Mouse (Mus musculus) cerebellum, adult 11-12 months (tissue): ENCODE results near the gene Kcnip4.
A peak's percentile ranks its signal among the peaks of the same experiment; 100 is the strongest.

Source experiments
- DNase-seq: peaks from one replicate; pipeline ENCODE4 v3.0.0; 2022

The Kcnip4 gene

DNA sequence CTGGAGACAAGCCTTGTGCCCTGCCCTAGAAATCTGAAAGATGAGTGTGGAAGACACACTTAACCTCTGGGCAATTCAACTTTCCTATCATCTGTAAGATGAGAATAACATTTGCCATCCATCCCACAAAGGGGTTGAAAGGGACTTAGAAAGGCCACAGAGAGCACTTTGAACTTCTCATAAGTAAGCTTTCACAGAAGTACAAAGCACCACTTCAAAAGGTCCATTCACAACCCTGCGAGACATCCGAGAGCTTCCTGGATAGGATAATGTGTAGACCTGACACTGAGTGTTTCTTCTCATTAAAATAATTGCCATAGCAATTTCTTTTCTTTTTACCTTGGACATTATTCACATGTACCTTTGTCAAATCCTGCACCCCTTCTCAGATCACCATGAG lies 683.7 kb downstream of the Kcnip4 start:
- no peak for DNase-seq

GRCm38 (mm10) chr5:48795526-48795925 lies 729.2 kb downstream of the Kcnip4 start:
- DNase-seq: no peak

DNA sequence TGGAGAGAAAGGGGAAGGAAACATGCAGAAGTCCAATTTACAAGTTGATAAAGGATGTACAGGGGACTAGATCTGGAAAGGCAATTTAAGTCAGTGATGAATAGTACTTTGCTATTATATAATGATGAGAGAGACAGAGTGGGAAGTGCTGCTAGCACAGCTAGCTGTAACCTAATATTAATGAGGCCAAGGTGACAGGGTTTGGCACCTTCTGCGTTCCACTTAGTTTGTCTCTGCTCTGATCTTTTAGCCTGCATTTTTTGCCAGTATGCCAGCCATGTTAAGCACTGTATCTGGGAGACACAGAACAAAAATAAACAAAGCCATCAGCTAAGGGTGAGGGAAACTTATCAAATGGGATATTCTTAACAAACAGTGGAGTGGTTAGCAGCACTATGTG lies 745.3 kb downstream of the Kcnip4 start:
- peak; percentile 23 for DNase-seq

DNA sequence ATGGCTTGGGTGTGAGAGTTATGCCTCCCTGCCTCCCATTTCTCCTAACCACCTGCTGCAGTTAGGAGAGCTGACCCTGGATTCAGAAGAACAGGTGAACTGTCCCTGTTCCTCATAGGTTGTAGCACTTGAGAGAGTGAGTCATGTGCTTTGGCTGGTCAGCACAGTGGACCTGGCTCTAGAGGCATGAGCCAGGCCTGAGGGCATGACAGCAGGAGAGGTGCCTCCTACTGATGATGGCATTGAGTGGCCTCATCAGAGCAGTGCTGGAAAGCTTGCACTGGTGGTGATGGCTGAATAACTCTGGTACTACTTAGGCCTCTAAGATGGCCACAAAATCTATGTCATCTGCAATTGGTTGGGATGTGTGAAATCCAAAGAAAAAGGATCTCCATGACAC lies 776.1 kb downstream of the Kcnip4 start:
- DNase-seq: no peak

DNA sequence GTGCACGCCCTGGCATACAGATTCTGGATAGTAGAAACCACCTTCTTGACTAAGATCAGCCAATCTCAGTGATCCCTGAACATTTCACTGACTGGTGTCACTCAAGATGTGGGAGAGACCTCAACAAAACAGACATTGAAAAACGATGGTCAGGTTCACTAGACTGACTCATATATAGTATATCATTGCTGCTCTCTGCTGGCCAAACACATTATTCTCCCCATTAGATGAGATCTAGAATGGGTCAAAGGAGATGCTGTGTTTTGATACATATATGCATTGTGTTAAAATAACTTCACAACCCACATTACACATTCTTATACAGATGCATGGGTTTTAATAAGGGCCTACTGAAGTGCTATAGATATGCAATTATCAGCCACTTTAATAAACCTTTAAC lies 787.1 kb downstream of the Kcnip4 start:
- no peak for DNase-seq

GRCm38 (mm10) chr5:48718166-48718565 lies 806.5 kb downstream of the Kcnip4 start:
- no peak for DNase-seq

DNA sequence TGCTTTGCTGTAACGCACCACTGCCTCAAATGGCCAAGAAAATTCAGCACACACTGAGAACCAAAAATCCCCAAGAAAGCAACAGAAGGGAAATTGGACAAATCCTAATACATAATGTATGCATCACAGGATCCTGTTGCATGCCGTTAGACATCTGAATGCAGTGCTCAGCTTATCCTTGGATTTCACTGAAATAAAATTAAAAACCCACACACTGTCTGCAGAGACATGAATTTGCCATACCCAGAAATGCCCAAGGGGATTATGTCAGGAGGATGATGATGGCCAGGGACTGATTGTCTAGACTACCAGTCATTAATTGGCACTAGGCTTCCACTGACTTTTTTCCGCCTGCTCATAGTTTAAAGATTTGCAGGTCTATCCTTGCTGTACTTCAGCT lies 818.7 kb downstream of the Kcnip4 start:
- DNase-seq: no peak

GRCm38 (mm10) chr5:48687068-48687467 lies 837.6 kb downstream of the Kcnip4 start:
- no peak for DNase-seq

- DNase-seq: no peak
These were observed 844.7 kb downstream of the Kcnip4 start for GRCm38 (mm10) chr5:48679733-48680595.

DNA sequence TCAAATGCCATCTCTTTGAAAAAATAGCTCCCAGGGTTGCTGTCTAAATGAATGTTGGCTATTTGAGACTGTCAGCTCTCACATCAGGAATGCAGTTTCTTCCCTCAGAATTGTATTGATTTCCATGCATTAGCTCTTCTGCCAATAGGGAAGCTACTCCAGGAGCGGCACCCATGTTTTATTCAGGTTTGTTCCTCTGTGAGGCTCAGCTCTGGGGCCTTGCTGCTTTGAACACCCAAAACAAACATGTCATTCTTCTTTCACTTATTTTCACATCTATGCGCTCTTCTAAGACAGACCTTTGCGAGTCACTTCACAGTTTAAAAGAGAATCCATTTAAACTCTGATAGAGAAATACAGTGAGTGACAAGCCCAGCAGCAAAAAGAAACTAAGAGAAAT lies 862.2 kb downstream of the Kcnip4 start:
- DNase-seq: no peak

- DNase-seq: no peak
These were observed 864.7 kb downstream of the Kcnip4 start for GRCm38 (mm10) chr5:48659975-48660374.

- DNase-seq: no peak
These were observed 874.2 kb downstream of the Kcnip4 start for GRCm38 (mm10) chr5:48650496-48650895.

DNA sequence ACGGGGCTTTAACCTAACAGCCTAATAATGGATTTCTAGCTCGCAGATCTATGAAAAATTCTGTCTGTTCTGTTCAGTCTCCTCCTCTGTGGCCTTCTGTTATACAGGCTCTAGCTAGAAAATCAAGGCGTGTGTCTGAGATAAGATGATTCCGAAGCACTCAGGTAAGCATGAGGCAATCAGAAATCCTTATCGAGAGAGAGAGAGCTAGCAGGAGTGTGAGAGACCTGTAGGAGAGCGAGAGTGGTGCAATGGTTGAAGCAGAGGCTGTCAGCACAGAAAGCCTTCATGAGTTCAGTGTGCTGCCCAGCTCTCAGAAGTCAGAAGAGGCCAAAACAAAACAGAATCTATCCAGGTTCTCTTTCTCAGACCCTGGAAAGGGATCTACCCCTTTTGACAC lies 888.0 kb downstream of the Kcnip4 start:
- no peak for DNase-seq

DNA sequence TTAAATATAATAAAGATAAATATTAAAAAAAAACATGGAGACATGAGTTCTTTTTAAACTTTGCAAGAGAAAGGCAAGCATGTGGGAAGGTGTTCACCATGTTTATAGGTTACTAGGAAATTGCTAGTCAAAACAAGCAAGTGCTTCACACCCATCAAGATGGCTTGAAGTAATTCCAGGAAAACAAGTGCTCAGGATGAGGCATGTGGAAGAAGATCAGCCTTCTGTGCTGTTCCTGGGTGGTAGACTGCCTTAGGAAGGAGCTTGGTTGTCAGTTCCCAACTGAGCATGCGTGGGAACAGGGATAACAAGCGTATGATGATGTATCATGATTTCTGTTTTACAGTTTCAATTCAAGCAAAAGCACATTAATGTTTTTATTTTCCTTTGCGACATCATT lies 891.1 kb downstream of the Kcnip4 start:
- DNase-seq: no peak

GRCm38 (mm10) chr5:48623370-48623769 lies 901.3 kb downstream of the Kcnip4 start:
- no peak for DNase-seq

- peak; percentile 40 for DNase-seq
These were observed 917.8 kb downstream of the Kcnip4 start for GRCm38 (mm10) chr5:48606916-48607315.

DNA sequence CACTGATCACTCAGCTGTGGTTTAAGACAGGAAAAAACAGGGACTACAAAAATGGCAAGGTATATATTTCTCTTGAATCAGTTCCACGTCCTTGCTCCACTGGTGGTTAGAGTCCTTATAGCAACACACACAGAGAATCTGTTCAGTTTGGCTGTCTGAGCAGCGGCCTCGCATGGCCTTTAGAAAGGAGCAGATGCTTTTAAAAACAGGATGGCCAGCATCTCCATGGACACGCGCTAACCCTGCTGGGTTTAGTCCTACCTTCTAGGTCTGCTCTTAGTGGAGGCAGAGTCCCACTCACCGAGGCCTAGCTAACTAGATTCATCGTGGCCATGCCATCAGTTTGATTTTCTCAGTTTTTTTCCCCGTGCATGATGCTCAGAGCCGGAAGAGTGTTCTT lies 918.4 kb downstream of the Kcnip4 start:
- peak; percentile 67 for DNase-seq

DNA sequence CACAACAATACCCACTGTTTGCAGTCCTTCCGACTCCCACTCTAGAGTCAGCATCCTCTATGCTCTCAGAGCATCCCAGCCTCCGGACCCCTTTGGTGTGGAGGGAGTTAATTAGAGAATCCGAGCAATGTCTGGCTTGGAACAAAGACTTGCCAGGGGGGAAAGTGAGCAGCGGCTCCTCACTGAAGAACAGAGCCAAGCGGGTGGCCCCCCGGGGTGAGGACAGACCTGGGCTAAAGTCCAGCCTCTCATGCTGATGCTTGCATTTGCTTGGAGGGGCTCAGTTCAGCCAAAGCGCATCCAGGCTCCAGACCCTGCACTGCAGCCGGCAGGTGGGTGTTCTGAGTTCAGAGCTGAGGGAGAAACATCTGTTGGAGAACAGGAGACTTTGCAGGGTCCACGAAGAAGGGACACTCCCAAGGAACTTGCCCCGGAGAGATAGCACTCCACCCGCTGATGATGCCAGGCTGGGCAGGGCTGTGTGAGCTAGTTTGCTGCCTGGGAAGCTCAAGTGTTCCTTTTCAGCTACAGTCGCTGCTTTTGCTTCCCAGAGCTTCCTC lies 925.1 kb downstream of the Kcnip4 start:
- peak; percentile 40 for DNase-seq

DNA sequence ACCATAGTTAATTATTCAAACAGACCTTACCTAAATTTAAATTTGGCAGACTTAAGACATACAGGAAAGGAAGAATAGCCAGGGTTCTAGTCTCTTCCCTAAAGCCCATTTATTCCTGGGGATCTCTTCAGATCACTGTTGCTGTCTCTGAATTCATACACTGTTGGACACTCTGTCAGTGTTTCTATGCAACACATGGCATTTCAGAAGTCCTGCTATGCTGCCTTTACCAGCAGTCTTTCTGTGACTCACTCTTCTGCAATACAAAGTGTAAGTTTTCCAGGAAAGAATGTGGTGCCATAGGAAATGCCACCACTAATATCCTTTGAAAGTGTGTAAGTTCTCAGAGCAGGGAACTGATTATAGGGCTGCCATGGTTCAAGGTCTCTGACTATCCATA lies 936.7 kb downstream of the Kcnip4 start:
- no peak for DNase-seq

DNA sequence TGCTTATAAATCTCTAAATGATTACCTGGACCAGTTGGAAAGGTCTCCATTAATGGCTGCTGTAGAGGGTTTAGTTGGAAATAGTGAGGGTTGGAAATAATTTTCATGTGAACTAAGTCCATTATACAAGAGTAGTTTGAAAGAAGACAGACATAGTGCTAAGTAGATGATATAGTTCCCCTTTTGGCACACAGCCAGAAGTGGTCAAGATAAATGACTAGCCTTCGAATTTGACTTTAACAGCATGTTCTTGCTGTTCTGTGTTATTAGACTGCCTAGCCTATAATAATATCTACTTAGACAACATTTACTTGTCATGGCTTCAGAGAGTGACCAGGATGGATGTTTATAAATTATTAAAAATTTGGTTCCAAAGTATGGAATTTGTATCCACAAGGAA lies 941.3 kb downstream of the Kcnip4 start:
- no peak for DNase-seq

DNA sequence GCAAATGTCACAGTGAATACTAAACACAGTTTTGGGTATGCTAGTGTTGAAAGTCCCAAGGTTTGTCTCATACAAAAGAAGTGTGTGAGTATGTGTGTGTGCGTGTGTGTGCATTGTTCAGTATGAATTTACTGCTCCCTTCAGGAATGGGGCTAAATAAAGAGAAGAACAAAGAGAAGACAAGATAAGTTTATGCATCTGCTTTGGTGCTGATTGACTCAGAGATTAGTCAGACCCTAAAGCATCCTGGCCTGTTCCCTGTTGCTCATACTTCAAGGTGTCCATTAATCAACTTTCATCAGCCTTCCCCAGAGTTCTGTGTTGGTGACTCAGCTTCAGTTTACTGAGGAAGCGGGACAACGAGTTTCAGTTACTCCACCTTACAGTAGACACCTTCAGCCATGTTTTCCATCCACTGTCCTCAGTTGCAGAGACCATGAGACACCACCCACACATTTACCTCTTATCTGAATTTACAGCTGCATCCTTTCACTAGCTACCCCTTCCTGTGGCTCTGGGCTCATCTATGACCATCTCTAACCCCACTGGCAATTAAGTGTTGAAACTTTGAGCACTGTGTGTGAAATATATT lies 960.6 kb downstream of the Kcnip4 start:
- DNase-seq: no peak

GRCm38 (mm10) chr5:48551753-48552152 lies 973.0 kb downstream of the Kcnip4 start:
- no peak for DNase-seq

GRCm38 (mm10) chr5:48545825-48546224 lies 978.9 kb downstream of the Kcnip4 start:
- no peak for DNase-seq
